Mouse (Mus musculus) E14TG2a.4 (cell line): Measurements from ENCODE around the gene Prickle4.

ENCODE experiments used
- H3K27me3 ChIP-seq: 2 replicates; pipeline ENCODE4 v1.6.1; 2014; ENCODE audit warnings: low read length, control low read depth; ENCODE audit not compliant: insufficient read depth
- H3K36me3 ChIP-seq: 2 replicates; pipeline ENCODE4 v1.6.1; 2014; ENCODE audit warnings: low read length, control low read depth; ENCODE audit not compliant: insufficient read depth
- H3K4me1 ChIP-seq: replicated peaks from 2 replicates; pipeline ENCODE4 v1.6.1; 2014; ENCODE audit warnings: low read depth, low read length, control low read depth
- H3K4me3 ChIP-seq: replicated peaks from 2 replicates; pipeline ENCODE4 v1.5.1; 2014; ENCODE audit warnings: mild to moderate bottlenecking, low read length
- H3K9me3 ChIP-seq: 2 replicates; pipeline ENCODE4 v1.6.1; 2014; ENCODE audit warnings: low read length, control low read depth
- CTCF ChIP-seq: conservative IDR thresholded peaks from 2 replicates; pipeline ENCODE4 v1.5.1; 2014; ENCODE audit warnings: low read length
- NANOG ChIP-seq: IDR thresholded peaks from 2 replicates; pipeline ENCODE4 v1.6.1; 2014; ENCODE audit warnings: borderline replicate concordance, low read length, mixed read lengths
- POU5F1 ChIP-seq: IDR thresholded peaks from 2 replicates; pipeline ENCODE4 v1.6.1; 2014; ENCODE audit warnings: low read length, borderline replicate concordance

Prickle4 gene

DNA sequence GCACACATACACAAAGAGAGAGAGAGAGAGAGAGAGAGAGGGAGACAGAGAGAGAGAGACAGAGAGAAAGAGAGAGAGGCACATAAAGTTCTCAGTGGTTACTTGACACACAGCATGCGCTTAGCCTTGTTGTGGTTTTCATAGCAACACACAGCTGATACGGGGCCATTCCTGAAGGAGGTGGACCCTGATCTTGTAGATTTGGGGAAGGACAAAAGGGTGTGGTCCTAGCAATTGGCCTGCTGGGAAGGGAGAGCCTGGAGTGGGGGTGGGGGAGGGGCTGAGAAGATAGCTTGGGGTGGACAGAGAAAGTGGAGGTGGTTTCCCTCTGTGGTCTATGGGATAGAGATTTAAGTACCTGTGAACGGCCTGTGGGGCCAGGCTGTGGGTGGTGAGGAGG is 15.5 kb upstream of the Prickle4 start:
- Histone ChIP-seq H3K27me3 (no peaks in the 10 kb centered on the region), H3K4me1 (peaks cover 92% of the 10 kb centered on the region), H3K9me3 (no peaks in the 10 kb centered on the region), H3K4me3 (peak overlapping the region; percentile 67), H3K36me3 (peaks cover 34% of the 10 kb centered on the region)
- TF ChIP-seq CTCF (no peak), NANOG (no peak), POU5F1 (no peak)

DNA sequence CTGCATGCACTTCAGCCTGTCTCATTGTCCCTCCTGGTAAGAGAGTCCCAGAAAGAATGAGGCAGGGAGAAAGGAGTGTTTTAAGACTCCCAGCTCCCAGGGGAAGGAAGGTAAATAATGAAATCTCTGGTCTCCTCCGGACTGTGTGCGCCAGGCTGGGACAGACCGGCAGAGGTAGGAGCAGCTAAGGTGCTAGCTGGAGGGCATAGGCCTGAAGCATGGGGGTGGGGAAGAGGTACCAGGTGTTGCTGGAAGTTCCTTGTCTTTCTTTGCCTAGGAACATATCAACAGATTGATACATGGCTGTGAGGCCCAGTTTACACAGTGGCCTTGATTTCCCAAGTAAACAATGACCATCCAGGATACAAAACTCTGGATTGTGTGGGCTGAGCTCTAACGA is 14.4 kb upstream of the Prickle4 start:
- Histone ChIP-seq H3K4me1 (peaks cover 91% of the 10 kb centered on the region), H3K9me3 (no peaks in the 10 kb centered on the region), H3K4me3 (peak overlapping the region; percentile 67), H3K27me3 (no peaks in the 10 kb centered on the region), H3K36me3 (peaks cover 42% of the 10 kb centered on the region)
- no peak for TF ChIP-seq CTCF
- no peak for TF ChIP-seq NANOG
- no peak for TF ChIP-seq POU5F1

DNA sequence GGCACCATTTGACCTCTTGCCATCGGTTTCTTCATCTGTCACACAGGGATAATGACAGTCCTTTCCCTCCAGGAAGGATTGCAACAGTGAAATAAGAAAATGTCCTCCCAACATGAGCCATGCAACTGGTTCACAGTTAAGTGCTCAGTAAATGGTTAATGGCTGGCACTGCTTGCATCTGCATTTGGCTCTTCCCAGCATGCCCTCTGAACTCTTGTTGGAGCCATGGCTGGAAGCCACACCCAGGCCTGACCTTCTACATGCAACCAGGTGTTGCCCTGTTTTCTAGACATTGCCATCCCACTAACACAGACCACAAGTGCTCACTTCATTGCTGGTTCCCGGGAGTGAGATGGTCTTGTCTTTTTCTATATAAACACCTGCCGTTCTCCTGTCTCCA is 13.4 kb upstream of the Prickle4 start:
- Histone ChIP-seq H3K27me3 (no peaks in the 10 kb centered on the region), H3K9me3 (no peaks in the 10 kb centered on the region), H3K4me1 (peaks cover 95% of the 10 kb centered on the region), H3K4me3 (peak overlapping the region; percentile 17; the same call in 1 of the 2 replicates), H3K36me3 (peaks cover 42% of the 10 kb centered on the region)
- no peak for TF ChIP-seq NANOG
- no peak for TF ChIP-seq POU5F1
- TF ChIP-seq CTCF: no peak

DNA sequence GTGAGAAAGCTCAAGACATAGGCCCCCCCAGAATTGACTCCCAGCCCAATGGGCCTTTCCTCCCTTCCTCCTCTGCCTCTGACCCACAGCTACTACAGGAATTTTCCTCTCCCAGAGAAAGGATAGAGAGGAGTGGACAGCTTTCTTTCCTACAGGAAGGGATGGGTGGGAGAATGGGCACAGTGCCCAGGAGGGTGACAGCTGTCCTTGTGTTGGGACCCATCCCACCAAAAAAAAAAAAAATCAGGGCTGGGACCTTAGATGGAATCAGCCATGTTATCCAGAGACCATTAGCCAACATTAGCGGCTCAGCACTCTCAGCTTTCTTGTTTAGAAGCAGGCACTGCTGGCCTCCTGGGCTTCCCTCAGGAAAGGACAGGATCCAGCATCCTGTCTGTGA is 11.7 kb upstream of the Prickle4 start:
- H3K27me3 ChIP-seq: no peaks in the 10 kb centered on the region
- no peak overlapping the region for H3K4me3 ChIP-seq
- TF ChIP-seq POU5F1: no peak
- TF ChIP-seq CTCF: no peak
- no peak for TF ChIP-seq NANOG
- H3K4me1 ChIP-seq: peaks cover 99% of the 10 kb centered on the region
- H3K36me3 ChIP-seq: peaks cover 52% of the 10 kb centered on the region
- H3K9me3 ChIP-seq: no peaks in the 10 kb centered on the region

- H3K9me3 ChIP-seq: no peaks in the 10 kb centered on the region
- peak overlapping the region; percentile 79 for H3K4me3 ChIP-seq
- H3K36me3 ChIP-seq: peaks cover 67% of the 10 kb centered on the region
- no peak for TF ChIP-seq NANOG
- TF ChIP-seq CTCF: peak; percentile 36
- 0 out of 2 replicates have a peak, but pooled peaks cover 3% of the 10 kb centered on the region for H3K27me3 ChIP-seq
- H3K4me1 ChIP-seq: peaks cover 95% of the 10 kb centered on the region
These were observed 10.2 kb upstream of the Prickle4 start for GRCm38 (mm10) chr17:47704692-47705091.

GRCm38 (mm10) chr17:47703556-47703955 is 9.0 kb upstream of the Prickle4 start:
- peaks cover 73% of the 10 kb centered on the region for H3K36me3 ChIP-seq
- no peaks in the 10 kb centered on the region for H3K9me3 ChIP-seq
- H3K4me1 ChIP-seq: peaks cover 91% of the 10 kb centered on the region
- 0 out of 2 replicates have a peak, but pooled peaks cover 3% of the 10 kb centered on the region for H3K27me3 ChIP-seq
- no peak for TF ChIP-seq POU5F1
- no peak for TF ChIP-seq NANOG
- TF ChIP-seq CTCF: no peak
- peak overlapping the region; percentile 79 for H3K4me3 ChIP-seq

DNA sequence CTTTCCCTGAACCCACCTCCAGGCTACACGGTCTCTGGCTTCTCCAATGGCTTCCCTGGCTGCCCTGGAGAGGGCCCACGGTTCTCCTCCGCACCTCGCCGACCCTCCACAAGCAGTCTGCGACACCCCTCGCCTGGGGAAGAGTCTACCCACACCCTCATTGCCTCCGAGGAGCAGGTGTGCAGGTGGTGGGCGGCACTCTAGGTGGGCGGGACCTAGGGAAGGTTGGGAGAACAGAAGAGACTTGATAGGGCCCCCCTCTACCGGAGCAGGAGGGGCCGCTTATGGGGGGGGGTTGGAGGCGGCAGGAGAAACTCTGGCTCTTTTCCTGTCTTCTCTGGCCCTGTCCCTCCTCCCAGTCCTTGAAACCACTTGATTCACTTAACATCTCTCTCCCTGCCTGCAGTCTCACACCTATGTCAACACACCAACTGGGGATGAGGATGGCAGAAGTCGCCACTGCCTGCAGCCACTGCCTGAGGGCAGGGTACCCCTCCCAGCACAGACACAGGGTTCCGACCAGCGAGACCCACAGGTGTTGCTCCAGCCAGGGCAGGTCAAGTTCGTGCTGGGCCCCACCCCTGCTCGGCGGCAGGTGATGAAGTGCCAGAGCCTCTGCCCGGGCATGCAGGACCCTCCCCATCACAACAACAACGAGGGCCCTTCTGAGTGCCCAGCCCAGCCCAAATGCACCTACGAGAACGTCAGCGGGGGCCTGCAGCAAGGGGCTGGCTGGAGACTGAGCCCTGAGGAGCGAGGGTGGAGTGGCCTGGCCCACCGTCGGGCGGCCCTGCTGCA is 8.2 kb upstream of the Prickle4 start:
- H3K36me3 ChIP-seq: peaks cover 73% of the 10 kb centered on the region
- TF ChIP-seq POU5F1: no peak
- TF ChIP-seq NANOG: no peak
- no peak for TF ChIP-seq CTCF
- H3K9me3 ChIP-seq: no peaks in the 10 kb centered on the region
- H3K27me3 ChIP-seq: 0 out of 2 replicates have a peak, but pooled peaks cover 3% of the 10 kb centered on the region
- peak overlapping the region; percentile 79 for H3K4me3 ChIP-seq
- H3K4me1 ChIP-seq: peaks cover 91% of the 10 kb centered on the region

DNA sequence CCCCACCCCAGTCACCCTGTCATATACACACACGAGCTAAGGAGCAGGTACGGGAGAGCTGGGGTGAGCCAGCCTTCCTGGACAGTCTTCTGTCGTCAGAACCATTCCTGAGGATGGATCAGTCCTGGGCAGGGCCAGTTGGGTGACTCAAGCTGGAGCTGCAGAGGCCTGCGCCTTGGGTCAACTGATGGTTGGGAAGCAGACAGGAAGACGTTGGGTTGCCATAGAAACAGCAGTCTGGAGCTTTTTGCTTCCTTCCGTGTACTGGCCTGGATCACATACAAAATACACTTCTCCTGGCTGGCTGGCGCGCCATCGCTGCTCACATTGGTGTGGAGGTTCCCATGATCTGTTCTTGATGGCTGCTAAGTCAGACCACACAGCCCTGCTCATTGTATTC is 7.3 kb upstream of the Prickle4 start:
- H3K4me3 ChIP-seq: peak overlapping the region; percentile 79
- peaks cover 71% of the 10 kb centered on the region for H3K36me3 ChIP-seq
- peaks cover 8% of the 10 kb centered on the region for H3K27me3 ChIP-seq
- H3K9me3 ChIP-seq: no peaks in the 10 kb centered on the region
- H3K4me1 ChIP-seq: peaks cover 84% of the 10 kb centered on the region
- TF ChIP-seq NANOG: no peak
- TF ChIP-seq POU5F1: no peak
- no peak for TF ChIP-seq CTCF
